Mouse (Mus musculus) ES-E14 (cell line): Measurements from ENCODE around the gene Lin52. TPM values are rescaled to one million over a fixed set of nuclear protein-coding genes. Genes with fewer than 3 reads are reported as not detected.

Experiments
- DNase-seq: peaks from one replicate; pipeline ENCODE4 v3.0.0-alpha.2; 2013; ENCODE audit warnings: low read depth, low spot score
- H3K27ac ChIP-seq: 2 replicates; pipeline ENCODE4 v1.5.1; 2012; ENCODE audit warnings: low read depth, mild to moderate bottlenecking, low read length, moderate library complexity, mixed read lengths; ENCODE audit not compliant: poor library complexity, insufficient read depth, severe bottlenecking
- H3K36me3 ChIP-seq: 2 replicates; pipeline ENCODE4 v1.6.1; 2012; ENCODE audit warnings: mild to moderate bottlenecking, low read length, moderate library complexity, mixed read lengths; ENCODE audit not compliant: control insufficient read depth, poor library complexity, insufficient read depth, severe bottlenecking
- H3K4me1 ChIP-seq, 2 experiments: fragments of 150-350 bp in 1 of 2; sonication (generic) in 1 of 2; 2 replicates each; pipeline ENCODE4 v1.6.1; 2012; ENCODE audit warnings: low read length in 2 of 2, mild to moderate bottlenecking in 1 of 2, mixed read lengths in 1 of 2; ENCODE audit not compliant: control insufficient read depth in 2 of 2, insufficient read depth in 2 of 2, poor library complexity in 1 of 2
- H3K4me3 ChIP-seq, 2 experiments: fragments of 150-350 bp in 1 of 2; sonication (generic) in 1 of 2; 2 replicates each; pipeline ENCODE4 v1.5.1; 2012; ENCODE audit warnings: low read length in 2 of 2, low read depth in 1 of 2, mild to moderate bottlenecking in 1 of 2, mixed read lengths in 1 of 2; ENCODE audit not compliant: insufficient read depth in 1 of 2, poor library complexity in 1 of 2, severe bottlenecking in 1 of 2
- H3K9ac ChIP-seq: 2 replicates; pipeline ENCODE4 v1.6.1; 2012; ENCODE audit warnings: low read depth, mild to moderate bottlenecking, low read length, mixed read lengths; ENCODE audit not compliant: poor library complexity, insufficient read depth, severe bottlenecking
- H3K9me3 ChIP-seq: fragments of 150-350 bp; sonication (generic); 2 replicates; pipeline ENCODE4 v1.6.1; 2012; ENCODE audit warnings: low read depth, mild to moderate bottlenecking, low read length; ENCODE audit not compliant: control insufficient read depth, insufficient read depth
- CHD2 ChIP-seq: IDR thresholded peaks from 2 replicates; pipeline ENCODE4 v1.6.1; 2014; ENCODE audit warnings: mild to moderate bottlenecking, low read depth, low read length, inconsistent platforms
- HCFC1 ChIP-seq: IDR thresholded peaks from 2 replicates; pipeline ENCODE4 v1.6.1; 2012; ENCODE audit warnings: low read length, inconsistent platforms, borderline replicate concordance; ENCODE audit not compliant: insufficient read depth
- MAFK ChIP-seq: IDR thresholded peaks from 2 replicates; pipeline ENCODE4 v1.6.1; 2014; ENCODE audit warnings: mild to moderate bottlenecking, low read depth, low read length, inconsistent platforms; ENCODE audit not compliant: insufficient read depth
- ZC3H11A ChIP-seq: IDR thresholded peaks from 2 replicates; pipeline ENCODE4 v1.6.1; 2012; ENCODE audit warnings: low read depth, mild to moderate bottlenecking, inconsistent platforms, low read length, borderline replicate concordance
- ZNF384 ChIP-seq: IDR thresholded peaks from 2 replicates; pipeline ENCODE4 v1.6.1; 2012; ENCODE audit warnings: low read depth, low read length, inconsistent platforms
- in situ Hi-C, 2 experiments: fragments of 600-800 bp; cut with MboI; formaldehyde crosslinking; loops; one replicate each; pipeline ENCODE4 v1.15.1; 2025; ENCODE audit warnings: low sequenced_read_pairs in 2 of 2, inconsistent platforms in 1 of 2; ENCODE audit not compliant: unreplicated experiment in 2 of 2
- total RNA-seq: library from RNA; depleted of rRNA; stranded (reverse); fragments of 300-350 nt; gene quantifications from 2 replicates; pipeline ENCODE4 v1.2.3, GENCODE M21; 2012; rRNA removed

The Lin52 gene
- 10.5 and 13.0 TPM in 2 replicates for total RNA-seq

- Histone ChIP-seq H3K27ac (peak within 1 kb of the TSS; percentile 11; the same call in 1 of the 2 replicates), H3K36me3 (no peaks in the 10 kb centered on the region)
- in situ Hi-C loops = no loop called here
Measured at GRCm38 (mm10) chr12:84450718-84451646, at the start of gene Lin52, which contains the start of gene Aldh6a1. Gene Lin52 (plus strand): TSS chr12:84451422. Gene Aldh6a1 (minus strand): TSS chr12:84451004.

GRCm38 (mm10) chr12:84402923-84403322 is 48.3 kb upstream of the Lin52 start:
- Histone ChIP-seq H3K4me3 (no peak overlapping the region), H3K9me3 (no peaks in the 10 kb centered on the region), H3K9ac (no peak overlapping the region), H3K36me3 (no peaks in the 10 kb centered on the region), H3K27ac (0 out of 2 replicates have a peak overlapping the region, but pooled peaks have one; percentile 12), H3K4me1 (no peaks in the 10 kb centered on the region; a peak in 1 of 4 replicates)
- in situ Hi-C loops = no loop called here
- TF ChIP-seq ZNF384 (no peak), CHD2 (no peak), HCFC1 (no peak), ZC3H11A (no peak)
- no peak for DNase-seq

More at GRCm38 (mm10) chr12:84450718-84451646, at the start of gene Lin52, which contains the start of gene Aldh6a1:
- Histone ChIP-seq H3K4me1 (0 out of 4 replicates have a peak, but pooled peaks cover 0 to 2% of the 10 kb centered on the region in 2 experiments), H3K9ac (peak within 1 kb of the TSS; percentile 81), H3K9me3 (no peaks in the 10 kb centered on the region), H3K4me3 (peak within 1 kb of the TSS; percentile 84 to 96)
- TF ChIP-seq ZC3H11A (no peak), MAFK (peak; percentile 69), ZNF384 (no peak), HCFC1 (peak; percentile 65; the same call in 1 of the 2 replicates), CHD2 (peak; percentile 85)
- DNase-seq = peak; percentile 99

- peaks cover 0 to 1% of the 10 kb centered on the region in 2 experiments; a peak in 1 of 4 replicates for H3K4me1 ChIP-seq
- in situ Hi-C loops = no loop called here
- H3K27ac ChIP-seq = no peak overlapping the region
- H3K4me3 ChIP-seq = no peak overlapping the region
- no peak overlapping the region for H3K9ac ChIP-seq
- no peak for DNase-seq
- TF ChIP-seq CHD2 = no peak
- TF ChIP-seq ZNF384 = 0 out of 2 replicates have a peak, but pooled peaks have one; percentile 37
- no peaks in the 10 kb centered on the region for H3K36me3 ChIP-seq
- no peaks in the 10 kb centered on the region for H3K9me3 ChIP-seq
Measured at GRCm38 (mm10) chr12:84404541-84404940, 46.7 kb upstream of the Lin52 start.

GRCm38 (mm10) chr12:84407259-84407658 is 44.0 kb upstream of the Lin52 start:
- no peak overlapping the region for H3K27ac ChIP-seq
- no peaks in the 10 kb centered on the region for H3K9me3 ChIP-seq
- H3K9ac ChIP-seq = no peak overlapping the region
- peak overlapping the region in 1 of 2 experiments; percentile 93; a peak in 1 of 4 replicates for H3K4me3 ChIP-seq
- peaks cover 0 to 2% of the 10 kb centered on the region in 2 experiments; a peak in 1 of 4 replicates for H3K4me1 ChIP-seq
- no peaks in the 10 kb centered on the region for H3K36me3 ChIP-seq
- in situ Hi-C loops = no loop called here
- TF ChIP-seq HCFC1 (no peak), CHD2 (no peak)
- DNase-seq = no peak
